Mouse (Mus musculus) midbrain, embryonic 13.5 days (tissue): ENCODE data around the gene Sorcs2. TPM values are rescaled to one million over a fixed set of nuclear protein-coding genes. Genes with fewer than 3 reads are reported as not detected.

Experiments used
- ATAC-seq: fragments of 200-750 bp; cut with Nextera tagmentation; 2 replicates; pipeline ENCODE4 v1.8.0; 2017; ENCODE audit warnings: mild to moderate bottlenecking, moderate TSS enrichment, moderate library complexity
- H3K27ac ChIP-seq: fragments of 300-500 bp; sonication (generic); 2 replicates; pipeline ENCODE4 v1.5.1; 2015; ENCODE audit warnings: inconsistent platforms, mild to moderate bottlenecking, moderate library complexity
- H3K27me3 ChIP-seq: fragments of 300-500 bp; sonication (generic); 2 replicates; pipeline ENCODE4 v1.6.1; 2015; ENCODE audit warnings: mild to moderate bottlenecking, inconsistent platforms
- H3K36me3 ChIP-seq: fragments of 300-500 bp; sonication (generic); 2 replicates; pipeline ENCODE4 v1.6.1; 2015; ENCODE audit warnings: mild to moderate bottlenecking, inconsistent platforms
- H3K4me1 ChIP-seq: fragments of 300-500 bp; sonication (generic); replicated peaks from 2 replicates; pipeline ENCODE4 v1.6.1; 2015; ENCODE audit warnings: inconsistent platforms
- H3K4me2 ChIP-seq: fragments of 300-500 bp; sonication (generic); replicated peaks from 2 replicates; pipeline ENCODE4 v1.6.1; 2015; ENCODE audit warnings: moderate library complexity, mild to moderate bottlenecking, inconsistent platforms
- H3K4me3 ChIP-seq: fragments of 300-500 bp; sonication (generic); replicated peaks from 2 replicates; pipeline ENCODE4 v1.5.1; 2015; ENCODE audit warnings: mild to moderate bottlenecking, inconsistent platforms
- H3K9ac ChIP-seq: fragments of 300-500 bp; sonication (generic); replicated peaks from 2 replicates; pipeline ENCODE4 v1.6.1; 2015; ENCODE audit warnings: mild to moderate bottlenecking, inconsistent platforms
- H3K9me3 ChIP-seq: fragments of 300-500 bp; sonication (generic); 2 replicates; pipeline ENCODE4 v1.6.1; 2016; ENCODE audit warnings: mild to moderate bottlenecking, inconsistent platforms
- WGBS: fragments of 180-500 bp; shearing (Covaris S2); methylation state at CpG from one replicate; pipeline ENCODE4 v1.1.7; 2015; 5-methylcytosine and 5-hydroxymethylcytosine counted together
- polyA plus RNA-seq: library from polyadenylated mRNA; unstranded; fragments of >200 nt; fragmentation: Nextera tagmentation; extraction: Ambion mirVana; gene quantifications from 2 replicates; pipeline ENCODE4 v1.2.1, GENCODE M21; 2015

Sorcs2 gene
- 16.3 and 17.4 TPM in 2 replicates for polyA plus RNA-seq

DNA sequence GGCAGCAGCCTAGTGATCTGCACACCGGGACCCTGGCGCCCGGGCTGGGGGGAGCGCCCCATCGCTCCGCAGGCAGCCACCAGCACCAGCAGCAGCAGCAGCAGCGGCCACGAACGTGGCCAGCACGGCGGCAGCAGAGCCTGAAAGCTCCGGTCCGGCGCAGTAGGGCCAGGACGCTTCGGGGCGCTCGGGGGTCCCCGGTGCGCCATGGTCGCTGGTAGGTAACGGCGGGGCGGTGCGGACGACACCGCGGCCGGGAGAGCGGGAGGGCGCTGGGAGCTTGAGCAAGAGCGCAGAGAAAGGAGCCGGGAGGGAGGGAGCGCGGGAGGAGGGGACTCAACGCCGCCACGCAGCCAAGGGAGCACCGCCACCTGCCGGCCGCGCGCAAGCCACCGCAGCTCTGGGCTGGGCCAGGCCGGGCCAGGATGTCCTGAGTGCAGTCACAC is at the start of gene Sorcs2:
Gene Sorcs2 (minus strand): TSS at position 303 of the 446 bp plus-strand sequence.
- H3K27me3 ChIP-seq, result peaks cover 22% of the 10 kb centered on the region
- H3K9me3 ChIP-seq, result no peaks in the 10 kb centered on the region
- WGBS, result under 1% methylated on average over 41 of the region's 45 CpGs
- no peaks in the 10 kb centered on the region for H3K36me3 ChIP-seq
- H3K9ac ChIP-seq, result peak within 1 kb of the TSS; percentile 94
- peak within 1 kb of the TSS; percentile 93 for H3K4me2 ChIP-seq
- peak; percentile 88 for ATAC-seq
- peak within 1 kb of the TSS; percentile 81 for H3K4me3 ChIP-seq
- H3K27ac ChIP-seq, result peak within 1 kb of the TSS; percentile 74
- peaks cover 58% of the 10 kb centered on the region for H3K4me1 ChIP-seq

DNA sequence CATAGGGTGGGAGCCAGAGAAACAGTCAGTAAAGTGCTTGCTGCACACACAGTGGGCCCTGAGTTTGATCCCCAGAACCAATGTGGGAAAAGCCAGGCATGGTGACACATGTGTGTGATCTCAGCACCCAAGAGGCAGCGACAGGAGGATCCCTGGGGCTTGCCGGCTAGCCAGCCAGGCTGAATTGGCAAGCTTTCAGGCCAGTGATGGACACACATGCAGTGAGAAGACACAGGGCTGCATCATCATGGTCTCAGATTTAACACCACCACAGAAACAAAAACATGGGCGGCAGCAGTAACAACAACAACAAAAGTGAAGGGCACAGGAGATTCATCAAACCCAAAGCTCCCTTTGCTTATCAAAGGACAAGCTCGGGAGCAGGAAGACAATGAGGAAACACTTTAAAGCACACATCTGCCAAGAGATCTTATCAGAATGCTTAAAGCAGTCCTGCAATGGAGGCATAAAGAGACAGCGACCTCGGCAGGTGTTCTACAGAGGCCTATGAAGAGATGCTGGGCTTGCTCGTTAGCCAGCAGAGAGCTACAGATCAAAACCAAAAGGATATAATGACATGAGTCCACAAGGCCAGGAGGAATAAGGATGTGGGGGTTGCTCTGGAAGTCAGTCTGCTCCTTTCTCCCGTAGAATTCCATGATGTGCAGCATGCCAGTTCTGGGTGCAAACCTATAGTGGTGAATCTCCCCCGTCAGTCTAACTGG is 48.4 kb upstream of the Sorcs2 start:
- Histone ChIP-seq H3K4me3 (no peak overlapping the region), H3K4me1 (peaks cover 18% of the 10 kb centered on the region), H3K4me2 (no peak overlapping the region), H3K36me3 (no peaks in the 10 kb centered on the region), H3K9me3 (no peaks in the 10 kb centered on the region), H3K9ac (0 out of 2 replicates have a peak overlapping the region, but pooled peaks have one; percentile 46), H3K27me3 (0 out of 2 replicates have a peak, but pooled peaks cover 5% of the 10 kb centered on the region), H3K27ac (peak overlapping the region; percentile 68)
- 48% methylated on average over 9 of the region's 9 CpGs for WGBS
- peak; percentile 53 for ATAC-seq

GRCm38 (mm10) chr5:36445028-36445427 is 47.1 kb upstream of the Sorcs2 start:
- ATAC-seq, result no peak
- Histone ChIP-seq H3K9me3 (no peaks in the 10 kb centered on the region), H3K4me2 (no peak overlapping the region), H3K4me1 (peaks cover 18% of the 10 kb centered on the region), H3K36me3 (no peaks in the 10 kb centered on the region), H3K27ac (no peak overlapping the region; the same call in 1 of the 2 replicates), H3K9ac (no peak overlapping the region; the same call in 1 of the 2 replicates), H3K4me3 (no peak overlapping the region), H3K27me3 (0 out of 2 replicates have a peak, but pooled peaks cover 5% of the 10 kb centered on the region)
- 43% methylated on average over 8 of the region's 8 CpGs for WGBS

- Histone ChIP-seq H3K9me3 (no peaks in the 10 kb centered on the region), H3K4me3 (no peak overlapping the region), H3K27me3 (0 out of 2 replicates have a peak, but pooled peaks cover 5% of the 10 kb centered on the region), H3K4me1 (peaks cover 18% of the 10 kb centered on the region), H3K9ac (no peak overlapping the region; the same call in 1 of the 2 replicates), H3K36me3 (no peaks in the 10 kb centered on the region), H3K27ac (no peak overlapping the region), H3K4me2 (no peak overlapping the region)
- no peak for ATAC-seq
- 63% methylated on average over 4 of the region's 4 CpGs for WGBS
Observed at GRCm38 (mm10) chr5:36444611-36445010, 46.7 kb upstream of the Sorcs2 start.

- no peak for ATAC-seq
- no peak overlapping the region for H3K4me2 ChIP-seq
- no peaks in the 10 kb centered on the region for H3K36me3 ChIP-seq
- H3K27me3 ChIP-seq, result 0 out of 2 replicates have a peak, but pooled peaks cover 5% of the 10 kb centered on the region
- H3K27ac ChIP-seq, result no peak overlapping the region
- WGBS, result 75% methylated on average over 3 of the region's 3 CpGs
- no peak overlapping the region for H3K4me3 ChIP-seq
- H3K4me1 ChIP-seq, result 0 out of 2 replicates have a peak, but pooled peaks cover 5% of the 10 kb centered on the region
- H3K9me3 ChIP-seq, result no peaks in the 10 kb centered on the region
- H3K9ac ChIP-seq, result no peak overlapping the region
Observed at GRCm38 (mm10) chr5:36440741-36441140, 42.8 kb upstream of the Sorcs2 start.

DNA sequence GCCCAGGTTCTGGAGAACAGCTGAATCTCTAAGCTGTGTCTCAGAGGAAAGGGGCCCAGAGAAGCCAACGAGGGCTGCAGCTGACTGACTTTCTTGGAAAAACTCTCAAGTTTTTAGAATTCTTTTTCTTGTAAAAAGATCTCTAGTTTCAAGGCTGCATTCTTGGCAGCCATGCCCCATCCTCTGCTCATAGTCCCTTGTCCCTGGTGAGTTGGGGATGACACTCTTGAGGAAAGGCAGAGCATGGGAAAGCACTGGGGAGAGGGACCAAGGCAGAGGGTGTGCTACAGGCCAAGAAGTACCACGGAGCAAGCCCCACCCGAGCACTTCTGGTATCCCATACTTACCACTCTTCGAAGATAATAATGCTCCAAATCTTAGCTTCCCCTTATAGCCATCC is 38.9 kb upstream of the Sorcs2 start:
- WGBS, result 75% methylated on average over 4 of the region's 4 CpGs
- no peaks in the 10 kb centered on the region for H3K36me3 ChIP-seq
- peaks cover 19% of the 10 kb centered on the region for H3K4me1 ChIP-seq
- H3K9me3 ChIP-seq, result no peaks in the 10 kb centered on the region
- H3K4me2 ChIP-seq, result no peak overlapping the region
- H3K4me3 ChIP-seq, result no peak overlapping the region
- no peak overlapping the region for H3K9ac ChIP-seq
- H3K27me3 ChIP-seq, result no peaks in the 10 kb centered on the region
- no peak overlapping the region for H3K27ac ChIP-seq
- ATAC-seq, result no peak

GRCm38 (mm10) chr5:36434398-36434967 is 36.5 kb upstream of the Sorcs2 start:
- ATAC-seq, result peak; percentile 83
- H3K4me3 ChIP-seq, result no peak overlapping the region
- H3K27ac ChIP-seq, result peak overlapping the region; percentile 84
- H3K27me3 ChIP-seq, result no peaks in the 10 kb centered on the region
- WGBS, result 34% methylated on average over 9 of the region's 9 CpGs
- H3K9ac ChIP-seq, result no peak overlapping the region
- peaks cover 31% of the 10 kb centered on the region for H3K4me1 ChIP-seq
- no peaks in the 10 kb centered on the region for H3K9me3 ChIP-seq
- no peaks in the 10 kb centered on the region for H3K36me3 ChIP-seq
- no peak overlapping the region for H3K4me2 ChIP-seq

- H3K4me3 ChIP-seq, result no peak overlapping the region
- H3K36me3 ChIP-seq, result no peaks in the 10 kb centered on the region
- H3K27me3 ChIP-seq, result no peaks in the 10 kb centered on the region
- no peak for ATAC-seq
- H3K9me3 ChIP-seq, result no peaks in the 10 kb centered on the region
- H3K9ac ChIP-seq, result no peak overlapping the region
- H3K4me1 ChIP-seq, result peaks cover 34% of the 10 kb centered on the region
- no peak overlapping the region for H3K27ac ChIP-seq
- no peak overlapping the region for H3K4me2 ChIP-seq
- 64% methylated on average over 2 of the region's 2 CpGs for WGBS
Observed at GRCm38 (mm10) chr5:36431711-36432110, 33.8 kb upstream of the Sorcs2 start.

GRCm38 (mm10) chr5:36429551-36429950 is 31.6 kb upstream of the Sorcs2 start:
- no peak for ATAC-seq
- H3K4me3 ChIP-seq, result no peak overlapping the region
- H3K9ac ChIP-seq, result no peak overlapping the region
- H3K4me2 ChIP-seq, result no peak overlapping the region
- H3K27ac ChIP-seq, result no peak overlapping the region
- 86% methylated on average over 3 of the region's 3 CpGs for WGBS
- H3K27me3 ChIP-seq, result no peaks in the 10 kb centered on the region
- H3K4me1 ChIP-seq, result peaks cover 27% of the 10 kb centered on the region
- no peaks in the 10 kb centered on the region for H3K9me3 ChIP-seq
- no peaks in the 10 kb centered on the region for H3K36me3 ChIP-seq

DNA sequence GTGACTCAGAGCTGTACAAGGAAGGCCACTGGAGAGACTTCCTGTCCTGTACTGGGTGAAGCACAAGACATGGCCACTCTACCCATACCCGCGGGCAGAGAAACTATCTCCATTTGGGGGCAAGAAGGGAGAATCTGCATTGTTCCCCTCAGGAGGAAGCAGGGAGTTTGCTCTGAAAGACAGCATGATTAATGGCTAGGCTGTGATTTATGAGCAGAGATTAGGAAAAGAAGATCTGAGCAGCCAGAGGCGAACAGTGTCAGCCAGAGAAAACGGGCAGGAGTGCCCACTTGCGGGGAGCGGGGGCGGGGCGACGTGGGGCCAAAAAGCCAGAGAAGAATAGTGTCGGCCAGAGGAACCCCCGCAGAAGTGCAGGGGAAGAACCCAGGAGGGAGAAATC is 29.9 kb upstream of the Sorcs2 start:
- H3K9me3 ChIP-seq, result no peaks in the 10 kb centered on the region
- no peak overlapping the region for H3K4me2 ChIP-seq
- H3K27ac ChIP-seq, result no peak overlapping the region
- no peak overlapping the region for H3K4me3 ChIP-seq
- H3K4me1 ChIP-seq, result peaks cover 15% of the 10 kb centered on the region
- no peaks in the 10 kb centered on the region for H3K36me3 ChIP-seq
- peak overlapping the region; percentile 48 for H3K9ac ChIP-seq
- no peaks in the 10 kb centered on the region for H3K27me3 ChIP-seq
- no peak for ATAC-seq
- 56% methylated on average over 11 of the region's 11 CpGs for WGBS

GRCm38 (mm10) chr5:36426404-36426803 is 28.5 kb upstream of the Sorcs2 start:
- peaks cover 13% of the 10 kb centered on the region for H3K4me1 ChIP-seq
- 83% methylated on average over 5 of the region's 5 CpGs for WGBS
- no peak overlapping the region for H3K4me2 ChIP-seq
- H3K27ac ChIP-seq, result no peak overlapping the region
- no peak overlapping the region for H3K4me3 ChIP-seq
- H3K36me3 ChIP-seq, result no peaks in the 10 kb centered on the region
- no peaks in the 10 kb centered on the region for H3K27me3 ChIP-seq
- H3K9me3 ChIP-seq, result no peaks in the 10 kb centered on the region
- ATAC-seq, result no peak
- no peak overlapping the region for H3K9ac ChIP-seq

- Histone ChIP-seq H3K9me3 (no peaks in the 10 kb centered on the region), H3K36me3 (no peaks in the 10 kb centered on the region), H3K27ac (no peak overlapping the region), H3K4me2 (no peak overlapping the region), H3K4me3 (no peak overlapping the region), H3K9ac (no peak overlapping the region), H3K27me3 (no peaks in the 10 kb centered on the region), H3K4me1 (0 out of 2 replicates have a peak, but pooled peaks cover 4% of the 10 kb centered on the region)
- no peak for ATAC-seq
Observed at GRCm38 (mm10) chr5:36424676-36425075, 26.7 kb upstream of the Sorcs2 start.
